12 mouse cellular contexts compared by ENCODE assay signal in genomic region chr9:32400662-32401161, GRCm38 (mm10). TPM values are rescaled to one million over a fixed set of nuclear protein-coding genes. Genes with fewer than 3 reads are reported as not detected.
DNase-seq lines count a peak whose midpoint lies in the region; ATAC-seq and TF ChIP-seq lines count a peak whose summit lies in the region.
"Had no signal": no experiment of that assay in that cellular context is flagged by ENCODE, and none has a peak within 500 bp of the region (broad histone marks: within the 10 kb centered on the region; RNA-seq: fewer than 3 reads in every experiment).

No protein-coding gene starts in this region.

- peak overlapping the region; percentile 13 for H3K4me2 ChIP-seq in liver, postnatal 0 days (ENCODE audit: low read depth, low read length)
- no peak overlapping the region for H3K4me2 ChIP-seq in hindbrain, embryonic 16.5 days (ENCODE audit: low read length)

- peak; percentile 28 for DNase-seq in adrenal gland, postnatal 10 days
- DNase-seq in heart, adult 18-20 months: peak; percentile 79 to 80
- DNase-seq in kidney, adult 2 months: peak; percentile 87
- DNase-seq in liver, postnatal 0 days: peak; percentile 40
- no peak for DNase-seq in right cerebral cortex, adult 18-20 months
- no peak for DNase-seq in gastrocnemius, postnatal 25 days
- DNase-seq: cerebellum, adult 2 months; gastrocnemius, adult 2 months had no signal

- no peak for TF ChIP-seq POLR2A in kidney, adult 2 months (IDR thresholded peaks at IDR 0.05; ENCODE audit: low read depth, low read length)

- no peak for TF ChIP-seq CTCF in kidney, adult 2 months (conservative IDR thresholded peaks at IDR 0.05; ENCODE audit: insufficient read depth, insufficient read length, low read depth, low read length)
- TF ChIP-seq CTCF in liver, postnatal 0 days (IDR thresholded peaks at IDR 0.05; ENCODE audit: low read depth): no peak

- H3K36me3 ChIP-seq in kidney, adult 2 months (ENCODE audit: control insufficient read depth, insufficient read depth, low read length): peaks cover 2% of the 10 kb centered on the region; the same call in 1 of the 2 replicates
- H3K36me3 ChIP-seq in liver, postnatal 0 days (replicated peaks; ENCODE audit: insufficient read depth, low read length): no peaks in the 10 kb centered on the region
- no peaks in the 10 kb centered on the region for H3K36me3 ChIP-seq in hindbrain, embryonic 16.5 days (ENCODE audit: control insufficient read depth, insufficient read depth, low read length)

- peaks cover 6% of the 10 kb centered on the region; the same call in 1 of the 2 replicates for H3K4me1 ChIP-seq in kidney, adult 2 months (ENCODE audit: control insufficient read depth, insufficient read depth, low read length)
- H3K4me1 ChIP-seq in liver, postnatal 0 days (ENCODE audit: insufficient read depth): peaks cover 17% of the 10 kb centered on the region
- H3K4me1 ChIP-seq in hindbrain, embryonic 16.5 days (ENCODE audit: control insufficient read depth, insufficient read depth, low read depth, low read length): no peaks in the 10 kb centered on the region; the same call in 1 of the 2 replicates

- 39% methylated on average over 5 of the region's 5 CpGs for WGBS in kidney, adult 2 months
- WGBS in liver, postnatal 0 days (ENCODE audit: insufficient replicate concordance): 16% methylated on average over 5 of the region's 5 CpGs
- WGBS in hindbrain, embryonic 16.5 days: 66% methylated on average over 5 of the region's 5 CpGs

- peak overlapping the region; percentile 94 for H3K27ac ChIP-seq in kidney, adult 2 months (ENCODE audit: insufficient read depth, low read depth, low read length)
- H3K27ac ChIP-seq in liver, postnatal 0 days (ENCODE audit: low read depth): peak overlapping the region; percentile 70
- H3K27ac ChIP-seq in hindbrain, embryonic 16.5 days (ENCODE audit: low read depth, low read length): no peak overlapping the region
- H3K27ac ChIP-seq: gastrocnemius, adult 2 months had no signal

- ATAC-seq in liver, postnatal 0 days: peak; percentile 86
- no peak for ATAC-seq in hindbrain, embryonic 16.5 days
- ATAC-seq: Patski had no signal

- TF ChIP-seq EP300 in liver, postnatal 0 days (IDR thresholded peaks at IDR 0.05; ENCODE audit: low read depth): peak; percentile 87

- no peaks in the 10 kb centered on the region for H3K9me3 ChIP-seq in liver, postnatal 0 days (ENCODE audit: low read length)
- H3K9me3 ChIP-seq in hindbrain, embryonic 16.5 days (ENCODE audit: control insufficient read depth, low read length): no peaks in the 10 kb centered on the region

- H3K4me3 ChIP-seq in kidney, adult 2 months (ENCODE audit: insufficient read depth, low read depth, low read length): no peak overlapping the region
- H3K4me3 ChIP-seq in liver, postnatal 0 days (ENCODE audit: low read depth, low read length): no peak overlapping the region
- H3K4me3 ChIP-seq in hindbrain, embryonic 16.5 days (ENCODE audit: low read length): no peak overlapping the region
- H3K4me3 ChIP-seq: gastrocnemius, adult 2 months had no signal

- no peak overlapping the region for H3K9ac ChIP-seq in liver, postnatal 0 days (replicated peaks)
- no peak overlapping the region for H3K9ac ChIP-seq in hindbrain, embryonic 16.5 days (ENCODE audit: low read depth, low read length)

- no peaks in the 10 kb centered on the region for H3K27me3 ChIP-seq in kidney, adult 2 months (replicated peaks; ENCODE audit: control insufficient read depth, insufficient read depth, low read length)
- H3K27me3 ChIP-seq in liver, postnatal 0 days (ENCODE audit: insufficient read depth, low read length): no peaks in the 10 kb centered on the region
- no peaks in the 10 kb centered on the region for H3K27me3 ChIP-seq in hindbrain, embryonic 16.5 days (replicated peaks; ENCODE audit: control insufficient read depth, insufficient read depth, low read length)

RNA-seq across cellular contexts. Expression of gene Kcnj1, which starts 28.4 kb away (rescaled TPM):
- total RNA-seq in adrenal gland, postnatal 10 days (2021): not detected
- total RNA-seq in heart, adult 18-20 months (2021): not detected
- 76.0 and 79.1 TPM in 2 replicates for polyA plus RNA-seq in kidney, adult 2 months (2012; rRNA removed)
- not detected in 2 replicates for polyA plus RNA-seq in liver, postnatal 0 days (2015; fragmentation: Nextera tagmentation; extraction: Ambion mirVana)
- not detected in 2 replicates for polyA plus RNA-seq in hindbrain, embryonic 16.5 days (2015; fragmentation: Nextera tagmentation; extraction: Ambion mirVana)
- not detected for total RNA-seq in gastrocnemius, postnatal 25 days (2021)
- total RNA-seq: gastrocnemius, adult 2 months; left cerebral cortex, postnatal 10 days had no signal
- polyA plus RNA-seq: cerebellum, adult 2 months; small intestine, adult 2 months had no signal

RNA-seq across cellular contexts. Expression of gene Kcnj5, which starts 56.6 kb away (rescaled TPM):
- under 1 TPM; 0.33 TPM for total RNA-seq in adrenal gland, postnatal 10 days (2021)
- total RNA-seq in heart, adult 18-20 months (2021): 10 to 100 TPM; 45.4 to 49.0 TPM
- polyA plus RNA-seq in kidney, adult 2 months (2012; rRNA removed): 0.81 and 0.84 TPM in 2 replicates
- polyA plus RNA-seq in liver, postnatal 0 days (2015; fragmentation: Nextera tagmentation; extraction: Ambion mirVana): 0.81 and 0.85 TPM in 2 replicates
- polyA plus RNA-seq in hindbrain, embryonic 16.5 days (2015; fragmentation: Nextera tagmentation; extraction: Ambion mirVana): 0.58 and 0.86 TPM in 2 replicates
- total RNA-seq in gastrocnemius, postnatal 25 days (2021): not detected
- total RNA-seq: gastrocnemius, adult 2 months had no signal
- polyA plus RNA-seq: Patski had no signal

Comparison
In these comparisons a context has a peak if more than half of its experiments do, and no peak if none do; other contexts are left out.
1. DNase-seq: peak in adrenal gland, postnatal 10 days (single experiment), heart, adult 18-20 months (2 of 2), kidney, adult 2 months (single experiment) and liver, postnatal 0 days (single experiment); none in right cerebral cortex, adult 18-20 months (single experiment) and gastrocnemius, postnatal 25 days (single experiment).
2. RNA of gene Kcnj5, which starts 56.6 kb away (total RNA-seq): 45.4 to 49.0 TPM in heart, adult 18-20 months; 0.33 TPM in adrenal gland, postnatal 10 days and not detected in gastrocnemius, postnatal 25 days; every median in the first group is over 10 times any median in the second.